Mouse (Mus musculus) G1E-ER4 (cell line): ENCODE results near the gene Gnl1. TPM values are rescaled to one million over a fixed set of nuclear protein-coding genes. Genes with fewer than 3 reads are reported as not detected.

Experiments
- GATA1 ChIP-seq: IDR thresholded peaks from one replicate; pipeline ENCODE4 v1.8.0; 2012; ENCODE audit warnings: low read length, inconsistent platforms
- polyA plus RNA-seq: library from polyadenylated mRNA; stranded (reverse); fragments of >175 nt; gene quantifications from 2 replicates; pipeline ENCODE4 v1.2.3, GENCODE M21; 2012

Gene Gnl1
- 117 and 120 TPM in 2 replicates for polyA plus RNA-seq

DNA sequence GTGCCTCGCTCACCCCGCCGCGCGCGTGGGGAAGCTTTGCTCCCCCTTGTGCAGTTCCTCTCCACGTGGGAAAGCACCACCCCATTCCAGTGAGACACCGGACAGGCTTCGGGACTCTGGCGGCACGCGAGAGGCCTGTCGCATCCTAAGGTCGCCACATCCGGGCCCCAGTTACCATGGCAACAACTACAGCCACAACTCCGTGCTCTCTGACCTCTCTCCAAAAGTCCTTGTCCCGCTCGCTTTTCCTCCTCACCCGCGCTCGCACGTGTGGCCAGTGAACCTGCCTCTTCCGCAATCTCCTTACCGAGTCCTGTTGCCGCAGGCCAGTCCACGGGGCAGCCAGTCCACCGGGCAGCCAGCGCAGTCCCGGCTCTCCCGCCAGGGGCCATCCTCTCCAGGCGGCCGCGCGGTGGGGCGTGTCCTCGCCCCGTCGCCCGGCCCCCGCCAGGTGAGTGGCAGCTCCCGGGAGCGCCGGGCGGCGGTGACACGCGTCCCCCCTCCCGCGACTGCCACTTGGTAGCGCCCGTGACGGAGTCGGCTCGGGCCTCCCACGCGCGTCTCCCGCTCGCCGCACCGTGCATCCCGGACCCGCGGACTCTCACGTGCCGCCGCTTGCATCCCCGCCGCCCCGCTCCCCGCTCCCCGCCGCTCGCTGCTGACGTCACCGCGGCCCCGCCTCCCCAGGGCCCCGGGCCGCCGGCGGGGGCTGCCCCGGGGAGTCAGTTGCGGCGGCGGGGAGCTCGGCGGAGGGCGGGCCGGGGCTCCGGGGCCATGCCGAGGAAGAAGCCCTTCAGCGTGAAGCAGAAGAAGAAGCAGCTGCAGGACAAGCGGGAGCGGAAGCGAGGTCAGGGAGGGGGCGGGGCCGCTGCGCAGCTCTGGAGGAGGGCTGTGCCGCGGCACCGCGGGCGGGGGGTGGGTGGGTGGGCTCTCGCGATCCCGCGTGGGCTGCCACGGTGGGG lies at the start of gene Gnl1, which contains the start of gene Prr3:
TSS of gene Gnl1 (plus strand) at position 451 of the 962 bp plus-strand sequence.
TSS of gene Prr3 (minus strand) at position 836 of the 962 bp plus-strand sequence.
- TF ChIP-seq GATA1, result no peak

DNA sequence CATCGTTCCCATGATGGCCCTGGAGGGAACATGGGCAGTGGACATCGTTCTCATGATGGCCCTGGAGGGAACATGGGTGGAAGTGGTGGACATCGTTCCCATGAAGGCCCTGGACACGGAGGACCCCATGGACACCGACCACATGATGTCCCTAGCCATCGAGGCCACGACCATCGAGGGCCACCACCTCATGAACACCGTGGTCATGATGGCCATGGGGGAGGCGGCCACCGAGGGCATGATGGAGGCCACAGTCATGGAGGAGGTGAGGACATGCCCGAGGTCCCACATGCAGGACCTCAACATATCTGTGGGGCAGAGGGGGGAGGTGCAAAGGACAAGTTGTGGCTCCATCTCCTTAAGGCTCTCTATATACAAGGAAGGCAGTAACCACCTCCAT lies 49.0 kb upstream of the Gnl1 start:
- no peak for TF ChIP-seq GATA1

DNA sequence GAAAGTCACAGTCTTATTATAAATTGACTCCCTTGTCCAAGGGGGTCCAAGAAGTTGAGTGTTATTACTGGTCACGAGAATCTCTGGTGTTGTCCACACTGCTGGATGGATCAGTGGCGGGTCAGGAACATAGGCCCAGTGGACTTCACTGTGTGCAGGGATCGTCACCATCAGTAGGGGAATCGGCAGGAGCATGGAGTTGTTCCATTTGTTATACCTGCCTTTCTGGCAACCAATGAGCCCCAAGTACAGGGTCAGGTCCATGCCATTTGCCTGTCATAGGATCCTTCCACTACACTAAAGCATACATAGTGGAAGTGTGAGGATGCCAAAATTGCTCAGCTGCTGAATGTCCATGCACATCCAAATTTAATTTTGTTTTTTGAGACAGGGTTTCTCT lies 47.0 kb upstream of the Gnl1 start:
- no peak for TF ChIP-seq GATA1

DNA sequence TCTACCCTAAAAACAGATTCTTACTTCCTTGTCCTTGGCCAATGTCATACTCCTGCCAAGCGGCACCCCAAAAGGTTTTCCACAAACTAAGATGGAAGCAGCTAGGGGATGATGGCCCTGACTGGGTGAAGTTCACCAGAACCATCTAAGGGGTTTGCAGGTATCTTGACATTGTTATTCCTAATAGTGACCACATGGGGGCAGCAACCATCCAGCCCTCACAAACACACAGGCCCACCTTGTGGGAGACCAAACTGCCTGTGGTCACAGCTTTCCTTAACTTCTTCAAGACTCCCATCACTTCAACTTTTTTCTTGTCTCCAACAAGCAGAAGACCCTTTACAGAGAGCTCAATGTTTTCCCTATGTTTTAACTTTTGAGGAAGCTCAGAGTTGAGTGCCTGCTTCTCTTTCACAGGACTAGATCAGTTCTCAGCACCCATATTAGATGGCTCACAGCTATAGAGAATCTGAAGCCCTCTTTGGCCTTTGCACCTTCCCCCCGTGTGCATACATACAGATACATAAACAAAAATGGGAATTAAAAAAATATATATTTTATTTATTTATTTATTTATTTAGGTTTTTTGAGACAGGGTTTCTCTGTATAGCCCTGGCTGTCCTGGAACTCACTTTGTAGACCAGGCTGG lies 41.8 kb upstream of the Gnl1 start:
- TF ChIP-seq GATA1, result no peak

DNA sequence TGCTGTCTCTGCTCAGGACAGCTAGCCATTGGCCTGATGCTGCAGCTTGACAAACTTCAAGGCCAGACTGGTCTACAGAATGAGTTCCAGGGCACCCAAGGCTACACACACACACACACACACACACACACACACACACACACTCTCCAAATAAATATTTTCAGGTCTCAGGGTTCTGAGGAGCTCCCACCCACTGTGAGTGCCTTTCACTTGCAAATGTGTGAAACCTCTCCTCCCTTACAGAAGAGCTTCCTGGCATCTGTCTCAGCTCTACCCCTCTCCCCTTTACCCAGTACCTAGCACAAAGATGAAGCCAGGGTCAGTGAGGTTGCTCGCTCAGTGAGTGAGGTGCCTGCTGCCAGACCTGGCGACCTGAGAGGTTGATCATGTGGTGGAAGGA lies 40.5 kb upstream of the Gnl1 start:
- no peak for TF ChIP-seq GATA1

DNA sequence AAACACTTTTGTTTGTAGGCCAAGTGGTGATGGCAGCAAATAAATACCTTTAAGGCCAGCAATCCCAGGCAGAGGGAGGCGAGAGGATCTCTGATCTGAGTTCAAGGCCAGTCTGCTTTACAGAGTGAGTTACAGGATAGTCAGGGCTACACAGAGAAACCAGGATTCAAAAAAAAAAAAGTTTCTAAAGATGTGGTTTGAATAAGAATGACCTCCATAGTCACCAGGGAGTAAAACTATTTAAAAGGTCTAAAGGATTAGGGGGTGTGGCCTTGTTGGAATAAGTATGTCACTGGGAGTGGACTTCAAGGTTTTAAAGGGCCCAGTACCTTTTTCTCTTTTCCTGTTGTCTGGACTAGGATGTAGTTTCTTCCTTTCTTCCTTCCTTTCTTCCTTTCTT lies 39.7 kb upstream of the Gnl1 start:
- TF ChIP-seq GATA1, result no peak

DNA sequence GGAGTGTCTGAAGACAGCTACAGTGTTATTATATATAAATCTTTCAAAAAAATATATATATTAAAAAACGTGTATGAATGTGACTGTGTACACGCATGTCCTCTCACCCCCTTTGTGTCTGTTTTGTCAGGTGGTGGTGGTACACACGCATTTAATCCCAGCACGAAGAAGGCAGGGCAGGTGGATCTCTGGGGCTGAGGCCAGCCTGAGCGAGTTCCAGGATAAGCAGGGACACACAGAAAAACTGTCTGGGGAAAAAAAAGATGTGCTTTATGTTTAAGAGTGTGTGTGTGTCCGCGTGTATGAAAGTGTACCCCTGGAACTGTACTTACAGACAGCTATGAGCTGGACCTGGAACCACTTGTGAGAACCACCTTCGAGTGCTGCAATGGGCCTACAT lies 25.0 kb upstream of the Gnl1 start:
- TF ChIP-seq GATA1, result no peak

DNA sequence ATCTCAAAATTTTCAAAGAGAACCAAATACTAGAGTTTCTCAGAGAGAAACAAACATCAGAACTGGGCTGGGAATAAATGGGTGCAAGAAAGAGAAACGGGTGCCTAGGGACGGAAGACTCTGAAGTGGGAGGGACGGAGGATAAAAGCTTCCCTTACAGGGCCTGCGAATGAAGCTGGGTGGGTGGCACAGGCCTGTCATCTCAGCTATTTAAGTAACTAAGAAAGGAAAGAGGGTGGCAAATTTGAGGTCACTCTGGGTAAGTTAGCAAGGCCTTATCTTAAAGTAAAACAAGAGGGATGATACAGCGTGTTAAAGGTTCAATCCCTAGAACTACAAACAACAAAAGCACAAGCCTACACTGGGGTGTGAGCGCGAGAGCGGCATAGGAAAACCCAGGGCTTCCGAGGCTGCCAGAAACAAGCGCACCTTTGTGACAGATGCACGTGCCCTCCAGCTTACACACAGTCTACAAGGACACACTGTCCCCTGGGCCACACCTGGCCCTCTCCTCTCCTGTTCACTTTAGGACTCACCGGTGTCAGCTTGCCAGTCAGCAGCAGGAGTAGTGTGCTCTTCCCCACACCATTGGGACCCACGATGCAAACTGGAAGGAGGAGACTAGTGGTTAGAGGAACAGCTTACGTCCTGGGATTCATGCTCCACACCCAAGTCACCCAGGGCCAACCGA lies 21.0 kb upstream of the Gnl1 start:
- TF ChIP-seq GATA1, result no peak

DNA sequence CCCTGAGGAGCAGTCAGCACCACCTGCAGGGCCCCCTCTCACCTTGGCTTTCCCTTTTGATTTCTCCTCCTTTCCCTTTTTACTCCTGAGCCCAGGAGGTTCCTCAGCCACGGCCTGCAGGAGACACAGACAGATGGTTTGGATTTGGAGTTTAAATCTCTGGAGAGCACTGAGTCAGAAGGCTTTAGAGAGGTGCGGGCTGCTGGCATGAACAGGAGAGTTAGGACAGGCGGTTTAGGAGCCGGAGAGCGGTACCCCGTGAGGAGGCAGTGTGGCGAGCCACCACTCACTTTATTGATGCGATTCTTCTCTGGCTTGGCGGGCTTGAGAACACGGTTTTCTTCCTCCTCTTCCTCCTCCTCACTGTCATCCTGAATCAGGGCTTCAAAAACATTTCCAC lies 16.4 kb upstream of the Gnl1 start:
- TF ChIP-seq GATA1, result no peak

DNA sequence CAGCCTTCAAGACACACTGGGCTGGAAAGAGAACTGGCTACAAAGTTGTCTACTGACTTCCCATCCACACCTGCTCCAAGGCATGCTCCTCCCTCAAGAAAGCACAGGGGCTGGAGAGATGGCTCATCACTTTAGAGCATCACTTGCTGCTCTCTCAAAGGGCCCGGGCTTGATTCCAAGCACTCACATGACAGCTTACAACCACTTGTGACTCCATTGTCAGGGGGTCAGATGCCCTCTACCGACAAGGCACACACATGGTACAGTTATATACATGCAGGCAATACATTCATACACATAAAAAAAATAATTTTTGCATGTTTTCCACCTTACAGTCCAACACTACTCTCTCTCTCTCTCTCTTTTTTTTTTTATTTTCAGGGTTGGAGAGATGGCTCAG lies 12.0 kb upstream of the Gnl1 start:
- TF ChIP-seq GATA1, result no peak

DNA sequence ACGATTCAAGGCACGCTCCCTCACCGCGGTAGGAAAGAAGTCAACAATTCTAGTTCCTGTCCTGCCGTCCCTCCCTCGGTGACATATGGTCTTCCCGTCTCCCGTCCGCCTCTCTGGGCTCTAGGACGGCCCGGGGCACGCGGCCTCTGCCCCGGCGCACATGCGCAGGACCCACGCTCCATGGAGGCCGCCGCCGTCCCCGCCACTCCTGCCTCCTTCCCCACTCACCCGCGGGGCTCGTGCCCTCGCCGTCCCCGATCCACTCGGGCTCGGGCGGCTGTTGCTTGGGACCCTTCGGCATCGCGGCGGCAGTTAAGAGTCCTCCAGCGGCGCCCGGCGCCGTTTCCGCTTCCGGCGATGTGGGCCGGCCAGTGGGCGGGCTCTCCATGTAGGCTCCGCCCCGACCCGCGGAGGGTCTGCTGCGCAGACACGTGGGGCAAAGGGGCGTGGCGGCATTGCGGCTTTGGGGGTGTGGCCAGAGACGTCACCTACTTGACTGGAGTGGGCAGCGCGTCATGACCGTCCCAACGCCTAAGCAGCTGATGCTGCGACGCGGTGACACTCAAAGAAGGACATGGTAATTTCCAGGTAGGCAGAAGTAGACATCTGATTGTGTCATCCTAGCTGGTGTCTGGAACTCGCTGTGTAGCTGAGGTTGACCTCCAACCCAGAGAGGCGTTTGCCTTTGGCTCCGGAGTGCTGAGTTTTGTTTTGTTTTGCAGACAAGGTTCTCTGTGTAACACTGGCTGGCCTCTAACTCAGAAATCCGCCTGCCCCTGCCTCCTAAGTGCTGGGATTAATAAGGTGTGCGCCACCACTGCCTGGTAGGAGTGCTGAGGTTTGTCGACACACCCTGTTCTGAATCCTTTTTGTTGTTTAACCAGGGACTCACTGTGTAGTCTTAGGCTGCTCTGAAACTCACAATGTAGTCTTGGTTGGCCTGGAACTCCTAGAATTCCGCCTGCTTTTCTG lies 9.9 kb upstream of the Gnl1 start, which contains the start of gene Abcf1:
TSS of gene Abcf1 (minus strand) at position 344 of the 972 bp plus-strand sequence.
- TF ChIP-seq GATA1, result no peak

DNA sequence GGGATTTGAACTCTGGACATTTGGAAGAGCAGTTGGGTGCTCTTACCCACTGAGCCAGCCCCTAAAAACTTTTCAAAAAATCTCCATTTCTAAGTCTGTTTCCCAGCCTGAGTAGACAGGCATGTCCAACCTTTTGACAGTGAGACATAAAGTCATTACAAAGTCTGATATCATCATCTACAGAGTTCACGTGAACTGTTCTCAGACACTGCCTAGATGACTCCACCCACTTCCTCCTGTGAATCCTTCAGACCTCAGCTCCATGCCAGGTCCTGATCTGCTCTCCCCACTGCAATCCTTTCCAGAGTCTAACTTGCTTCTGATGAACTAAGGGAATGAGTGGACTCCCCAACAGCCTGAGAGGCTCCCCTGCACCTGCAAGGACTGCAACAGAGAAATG lies 7.5 kb upstream of the Gnl1 start:
- no peak for TF ChIP-seq GATA1

DNA sequence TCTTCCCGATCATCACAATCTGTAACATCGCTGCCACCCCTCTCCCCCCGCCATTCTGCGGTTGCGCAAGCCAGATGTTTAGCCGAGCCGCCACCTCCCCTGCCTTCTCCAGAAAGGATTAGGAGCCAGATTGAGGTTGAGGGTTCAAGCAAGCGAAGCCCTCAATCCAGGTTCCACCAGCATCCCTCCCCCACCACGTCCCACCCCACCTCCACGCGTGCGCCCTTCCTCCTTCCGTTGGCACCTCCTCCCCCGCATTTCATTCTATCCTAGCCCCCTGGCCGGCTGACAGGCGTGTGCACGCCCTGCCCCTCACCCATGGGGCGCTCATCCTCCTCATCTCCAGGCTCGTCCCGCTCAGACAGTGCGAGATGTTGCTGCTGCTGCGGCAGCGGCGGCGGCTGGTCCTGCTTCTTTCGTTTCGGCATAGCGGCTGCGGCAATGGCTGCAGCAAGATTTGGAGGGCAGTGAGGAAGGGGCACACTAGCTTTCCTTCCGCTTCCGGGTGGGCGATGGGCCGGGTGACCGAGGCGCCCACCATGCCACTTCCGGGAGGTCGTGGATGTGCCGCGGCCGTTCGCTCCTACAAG lies 745 bp upstream of the Gnl1 start:
- no peak for TF ChIP-seq GATA1

DNA sequence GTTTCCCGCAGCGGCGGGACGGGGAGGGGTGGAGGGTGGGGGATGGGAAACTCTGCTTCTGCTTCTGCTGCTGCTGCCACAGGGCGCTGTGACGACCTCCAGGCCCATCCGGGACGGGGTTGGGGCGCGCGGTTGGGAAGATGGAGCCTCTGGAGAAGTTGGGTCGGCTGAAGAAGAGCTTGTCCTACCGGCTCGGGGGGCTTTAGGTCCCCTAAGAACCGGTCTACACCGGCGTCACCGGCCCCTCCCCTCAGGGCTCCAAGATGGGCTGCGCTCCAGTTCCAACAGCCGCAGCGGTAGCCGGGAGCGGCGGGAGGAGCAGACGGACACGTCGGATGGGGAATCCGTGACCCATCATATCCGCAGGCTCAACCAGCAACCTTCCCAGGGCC lies 708 bp downstream of the Gnl1 start:
- no peak for TF ChIP-seq GATA1
